Mouse (Mus musculus): ENCODE measurements around the gene Atp11c. TPM values are rescaled to one million over a fixed set of nuclear protein-coding genes. Genes with fewer than 3 reads are reported as not detected.

The Atp11c gene
- polyA plus RNA-seq, 1 experiment from 2014 or later: 11.2 TPM

DNA sequence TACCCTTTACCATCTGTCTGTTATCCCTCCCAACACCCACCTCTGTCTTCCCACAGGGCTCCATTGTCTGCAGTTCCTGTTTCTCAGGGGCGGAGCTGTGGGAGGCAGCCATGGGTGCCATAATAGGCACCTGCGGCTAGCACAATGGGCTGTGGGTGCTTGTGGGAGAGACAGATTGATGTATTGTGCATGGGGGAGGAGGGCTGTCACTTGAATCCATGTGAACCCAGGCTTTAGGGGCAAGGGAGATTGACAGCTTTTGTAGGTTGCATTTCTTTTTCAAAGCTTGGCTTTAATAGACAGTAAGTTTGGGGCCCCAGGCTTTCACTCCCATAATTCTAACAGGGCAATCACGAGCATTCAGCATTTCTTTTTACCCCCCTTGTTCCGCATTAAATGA is 48.4 kb downstream of the Atp11c start:
- Histone ChIP-seq H3K27me3 (ENCODE audit: control insufficient read depth, insufficient read depth, low read length) (no peaks in the 10 kb centered on the region), H3K36me3 (ENCODE audit: control insufficient read depth, insufficient read depth, low read length) (no peaks in the 10 kb centered on the region), H3K9me3 (ENCODE audit: control insufficient read depth, low read depth, low read length) (no peaks in the 10 kb centered on the region), H3K9ac (replicated peaks; ENCODE audit: low read depth, low read length) (no peak overlapping the region), H3K4me3 (ENCODE audit: low read depth, low read length) (no peak overlapping the region), H3K4me1 (ENCODE audit: control insufficient read depth, insufficient read depth, low read length) (no peaks in the 10 kb centered on the region), H3K27ac (ENCODE audit: low read length) (no peak overlapping the region), H3K4me2 (replicated peaks; ENCODE audit: low read depth, low read length) (no peak overlapping the region)
- WGBS: 47% methylated on average over 4 of the region's 4 CpGs
- no peak for ATAC-seq (ENCODE audit: insufficient number of reproducible peaks, insufficient read depth, low FRiP score, low read depth)

DNA sequence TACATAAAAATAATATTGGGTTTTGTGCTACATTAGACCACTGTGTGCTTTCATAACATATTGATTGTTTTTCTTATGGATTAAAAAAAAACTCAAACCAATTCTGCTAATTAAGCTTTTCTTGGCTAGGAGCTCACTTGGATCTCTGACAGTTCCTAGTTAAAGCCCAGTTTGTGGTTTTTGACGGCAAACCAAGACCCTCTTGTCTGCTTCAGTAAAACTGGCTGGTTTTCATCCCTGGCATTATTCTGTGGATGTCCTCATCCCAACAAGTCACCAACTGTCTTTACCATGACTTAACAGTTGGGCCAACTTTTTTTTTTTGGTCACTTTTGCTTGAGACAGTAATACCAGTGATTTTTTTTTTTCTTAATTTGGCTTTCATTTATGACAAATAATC is 49.6 kb downstream of the Atp11c start:
- 77% methylated on average over 1 of the region's 1 CpGs for WGBS
- H3K27ac ChIP-seq (ENCODE audit: low read length): no peak overlapping the region
- no peak overlapping the region for H3K4me3 ChIP-seq (ENCODE audit: low read depth, low read length)
- H3K36me3 ChIP-seq (ENCODE audit: control insufficient read depth, insufficient read depth, low read length): no peaks in the 10 kb centered on the region
- no peaks in the 10 kb centered on the region for H3K27me3 ChIP-seq (ENCODE audit: control insufficient read depth, insufficient read depth, low read length)
- H3K4me2 ChIP-seq (replicated peaks; ENCODE audit: low read depth, low read length): no peak overlapping the region
- H3K9ac ChIP-seq (replicated peaks; ENCODE audit: low read depth, low read length): no peak overlapping the region
- no peaks in the 10 kb centered on the region for H3K4me1 ChIP-seq (ENCODE audit: control insufficient read depth, insufficient read depth, low read length)
- no peaks in the 10 kb centered on the region for H3K9me3 ChIP-seq (ENCODE audit: control insufficient read depth, low read depth, low read length)
- ATAC-seq (ENCODE audit: insufficient number of reproducible peaks, insufficient read depth, low FRiP score, low read depth): no peak

DNA sequence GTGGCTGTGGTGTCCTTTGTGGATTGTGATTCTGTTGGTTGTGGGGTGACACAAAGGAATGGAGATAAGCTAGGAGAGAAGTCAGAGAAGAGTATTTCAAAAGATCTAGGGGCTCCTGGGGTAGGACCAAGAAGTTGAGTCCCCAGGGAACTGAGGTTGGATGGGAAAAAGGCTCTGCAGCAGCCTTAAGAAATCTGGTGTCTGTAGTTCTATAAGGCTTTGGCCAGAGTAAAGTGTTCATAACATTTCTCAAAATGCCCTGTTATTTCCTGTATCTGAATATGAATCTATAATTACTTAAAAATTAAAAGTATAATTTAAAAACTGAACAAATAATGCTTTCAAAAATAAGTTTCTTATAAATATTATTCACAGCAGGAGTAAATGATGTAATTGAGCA is 53.3 kb downstream of the Atp11c start, which contains the start of gene Gm7073:
TSS of gene Gm7073 (minus strand) at position 101 of the 400 bp plus-strand sequence.
- no peak for ATAC-seq (ENCODE audit: insufficient number of reproducible peaks, insufficient read depth, low FRiP score, low read depth)
- Histone ChIP-seq H3K4me2 (replicated peaks; ENCODE audit: low read depth, low read length) (no peak within 1 kb of the TSS), H3K9me3 (ENCODE audit: control insufficient read depth, low read depth, low read length) (no peaks in the 10 kb centered on the region), H3K4me3 (ENCODE audit: low read depth, low read length) (no peak within 1 kb of the TSS), H3K4me1 (ENCODE audit: control insufficient read depth, insufficient read depth, low read length) (no peaks in the 10 kb centered on the region), H3K9ac (replicated peaks; ENCODE audit: low read depth, low read length) (no peak within 1 kb of the TSS), H3K27ac (ENCODE audit: low read length) (no peak within 1 kb of the TSS), H3K36me3 (ENCODE audit: control insufficient read depth, insufficient read depth, low read length) (no peaks in the 10 kb centered on the region), H3K27me3 (ENCODE audit: control insufficient read depth, insufficient read depth, low read length) (no peaks in the 10 kb centered on the region)

DNA sequence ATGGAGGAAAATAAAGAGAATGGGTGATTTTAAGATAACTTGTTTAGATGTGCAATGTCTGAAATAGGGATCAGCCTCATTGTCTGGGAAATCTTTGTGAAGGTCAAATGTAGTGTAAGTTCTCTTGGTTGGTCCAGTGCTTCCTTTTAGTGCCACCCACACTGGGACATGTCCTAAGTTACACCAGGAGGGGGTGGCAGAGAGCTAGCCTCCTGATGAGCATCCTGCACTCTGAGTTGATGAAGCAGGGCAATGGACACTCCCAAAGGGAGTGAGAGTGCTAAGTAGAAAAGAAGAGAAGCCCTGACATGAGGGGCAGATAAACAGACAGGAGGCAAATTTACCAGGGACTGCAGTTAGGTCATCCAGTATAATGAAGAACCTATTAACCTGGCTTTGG is 88.5 kb downstream of the Atp11c start:
- no peak overlapping the region for H3K4me3 ChIP-seq (ENCODE audit: low read depth, low read length)
- no peak overlapping the region for H3K4me2 ChIP-seq (replicated peaks; ENCODE audit: low read depth, low read length)
- ATAC-seq (ENCODE audit: insufficient number of reproducible peaks, insufficient read depth, low FRiP score, low read depth): no peak
- no peak overlapping the region for H3K27ac ChIP-seq (ENCODE audit: low read length)
- no peaks in the 10 kb centered on the region for H3K9me3 ChIP-seq (ENCODE audit: control insufficient read depth, low read depth, low read length)
- H3K36me3 ChIP-seq (ENCODE audit: control insufficient read depth, insufficient read depth, low read length): no peaks in the 10 kb centered on the region
- no peak overlapping the region for H3K9ac ChIP-seq (replicated peaks; ENCODE audit: low read depth, low read length)
- no peaks in the 10 kb centered on the region for H3K4me1 ChIP-seq (ENCODE audit: control insufficient read depth, insufficient read depth, low read length)
- no peaks in the 10 kb centered on the region for H3K27me3 ChIP-seq (ENCODE audit: control insufficient read depth, insufficient read depth, low read length)

DNA sequence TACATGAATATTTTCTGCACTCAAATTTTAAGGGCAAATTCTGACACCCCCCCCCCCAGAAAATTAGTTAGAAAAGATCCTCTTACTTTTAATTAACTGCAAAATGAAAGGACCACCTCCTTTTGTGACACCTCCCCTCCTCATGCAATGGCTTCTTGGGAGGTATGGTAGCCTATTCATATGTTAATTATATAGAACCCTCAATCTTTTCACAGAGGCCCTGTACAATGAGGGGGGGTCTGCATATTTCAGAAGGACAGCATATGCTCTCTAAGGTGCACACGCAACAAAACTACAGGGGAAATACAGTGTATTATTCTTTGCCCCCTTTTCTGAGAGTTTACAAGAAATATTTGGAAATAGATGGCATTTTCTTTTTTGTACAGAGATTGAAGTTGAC is 94.7 kb downstream of the Atp11c start:
- Histone ChIP-seq H3K27ac (ENCODE audit: low read length) (no peak overlapping the region), H3K4me3 (ENCODE audit: low read depth, low read length) (no peak overlapping the region), H3K9me3 (ENCODE audit: control insufficient read depth, low read depth, low read length) (no peaks in the 10 kb centered on the region), H3K27me3 (ENCODE audit: control insufficient read depth, insufficient read depth, low read length) (no peaks in the 10 kb centered on the region), H3K9ac (replicated peaks; ENCODE audit: low read depth, low read length) (no peak overlapping the region), H3K4me2 (replicated peaks; ENCODE audit: low read depth, low read length) (no peak overlapping the region), H3K36me3 (ENCODE audit: control insufficient read depth, insufficient read depth, low read length) (no peaks in the 10 kb centered on the region), H3K4me1 (ENCODE audit: control insufficient read depth, insufficient read depth, low read length) (no peaks in the 10 kb centered on the region)
- 81% methylated on average over 1 of the region's 1 CpGs for WGBS
- no peak for ATAC-seq (ENCODE audit: insufficient number of reproducible peaks, insufficient read depth, low FRiP score, low read depth)

DNA sequence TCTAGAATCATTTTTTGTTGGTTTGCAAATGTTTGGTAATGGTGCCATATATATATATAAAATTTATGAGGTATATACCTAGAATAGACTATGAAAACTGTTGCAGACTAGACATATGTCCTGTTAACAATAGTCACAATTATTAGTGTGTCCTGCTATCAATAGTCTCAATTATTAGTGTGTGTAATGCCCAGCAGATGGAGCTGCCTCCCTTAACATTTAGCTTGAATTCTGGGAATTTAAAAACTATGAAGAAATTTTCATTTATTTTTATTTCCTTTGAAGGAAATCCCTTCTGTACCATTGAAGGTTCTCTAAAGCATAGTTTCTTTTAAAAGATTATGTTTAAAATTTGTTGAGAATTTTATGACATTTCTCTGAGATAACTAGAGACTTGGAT is 97.2 kb downstream of the Atp11c start:
- no peak overlapping the region for H3K4me3 ChIP-seq (ENCODE audit: low read depth, low read length)
- H3K9ac ChIP-seq (replicated peaks; ENCODE audit: low read depth, low read length): no peak overlapping the region
- ATAC-seq (ENCODE audit: insufficient number of reproducible peaks, insufficient read depth, low FRiP score, low read depth): no peak
- no peak overlapping the region for H3K27ac ChIP-seq (ENCODE audit: low read length)
- no peaks in the 10 kb centered on the region for H3K36me3 ChIP-seq (ENCODE audit: control insufficient read depth, insufficient read depth, low read length)
- no peaks in the 10 kb centered on the region for H3K9me3 ChIP-seq (ENCODE audit: control insufficient read depth, low read depth, low read length)
- H3K27me3 ChIP-seq (ENCODE audit: control insufficient read depth, insufficient read depth, low read length): no peaks in the 10 kb centered on the region
- no peak overlapping the region for H3K4me2 ChIP-seq (replicated peaks; ENCODE audit: low read depth, low read length)
- no peaks in the 10 kb centered on the region for H3K4me1 ChIP-seq (ENCODE audit: control insufficient read depth, insufficient read depth, low read length)

DNA sequence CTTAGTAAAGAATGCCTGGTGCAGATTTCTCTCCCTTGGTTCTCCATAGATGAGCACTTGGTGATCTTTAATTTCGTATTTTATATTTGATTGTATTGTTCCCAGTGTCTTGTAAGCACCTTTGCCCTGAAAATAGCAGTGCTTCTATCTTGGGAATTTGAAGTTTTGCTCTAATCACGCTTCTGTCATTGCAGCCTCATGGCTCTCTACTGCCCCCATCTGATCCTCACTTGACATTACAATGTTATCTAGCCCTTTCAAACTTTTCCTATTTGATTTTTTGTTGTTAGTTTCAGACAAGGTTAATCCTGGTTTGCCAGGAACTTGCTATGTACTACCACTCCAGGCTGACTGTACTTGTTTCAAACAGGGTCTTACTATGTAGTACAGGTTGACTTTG is 128.7 kb downstream of the Atp11c start:
- Histone ChIP-seq H3K9me3 (ENCODE audit: control insufficient read depth, low read depth, low read length) (no peaks in the 10 kb centered on the region), H3K27ac (ENCODE audit: low read length) (no peak overlapping the region), H3K27me3 (ENCODE audit: control insufficient read depth, insufficient read depth, low read length) (no peaks in the 10 kb centered on the region), H3K9ac (replicated peaks; ENCODE audit: low read depth, low read length) (no peak overlapping the region), H3K4me3 (ENCODE audit: low read depth, low read length) (no peak overlapping the region), H3K36me3 (ENCODE audit: control insufficient read depth, insufficient read depth, low read length) (no peaks in the 10 kb centered on the region), H3K4me2 (replicated peaks; ENCODE audit: low read depth, low read length) (no peak overlapping the region), H3K4me1 (ENCODE audit: control insufficient read depth, insufficient read depth, low read length) (no peaks in the 10 kb centered on the region)
- WGBS: 22% methylated on average over 2 of the region's 2 CpGs
- no peak for ATAC-seq (ENCODE audit: insufficient number of reproducible peaks, insufficient read depth, low FRiP score, low read depth)

DNA sequence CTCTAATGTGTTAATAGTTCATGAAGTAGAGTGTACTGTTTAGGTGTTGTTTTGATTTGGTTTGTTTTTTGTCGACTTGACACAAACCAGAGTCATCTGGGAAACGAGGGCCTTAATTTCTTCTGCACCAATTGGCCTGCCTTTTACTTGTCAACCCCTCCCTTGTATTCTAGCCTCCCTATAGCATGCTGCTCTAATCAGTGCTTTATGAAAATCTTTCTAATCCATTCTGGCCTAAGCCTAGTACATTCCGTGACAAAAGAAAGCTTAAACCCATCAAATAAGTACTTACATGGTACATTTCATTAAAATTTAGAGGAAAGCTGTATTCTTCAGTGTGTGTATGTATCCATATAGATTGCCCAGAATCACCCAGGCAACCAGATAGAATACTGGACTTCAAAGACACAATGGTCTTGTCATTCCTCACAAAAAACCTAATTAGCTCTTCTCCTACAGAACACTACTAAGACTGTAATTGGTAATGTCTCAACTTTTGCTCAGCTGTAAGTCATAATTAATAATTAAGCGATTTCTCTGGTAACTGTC is 177.9 kb downstream of the Atp11c start:
- H3K4me2 ChIP-seq (replicated peaks; ENCODE audit: low read depth, low read length): no peak overlapping the region
- H3K4me1 ChIP-seq (ENCODE audit: control insufficient read depth, insufficient read depth, low read length): no peaks in the 10 kb centered on the region
- H3K4me3 ChIP-seq (ENCODE audit: low read depth, low read length): no peak overlapping the region
- H3K9ac ChIP-seq (replicated peaks; ENCODE audit: low read depth, low read length): no peak overlapping the region
- ATAC-seq (ENCODE audit: insufficient number of reproducible peaks, insufficient read depth, low FRiP score, low read depth): no peak
- H3K9me3 ChIP-seq (ENCODE audit: control insufficient read depth, low read depth, low read length): no peaks in the 10 kb centered on the region
- WGBS: 60% methylated on average over 4 of the region's 4 CpGs
- H3K27me3 ChIP-seq (ENCODE audit: control insufficient read depth, insufficient read depth, low read length): no peaks in the 10 kb centered on the region
- no peak overlapping the region for H3K27ac ChIP-seq (ENCODE audit: low read length)
- H3K36me3 ChIP-seq (ENCODE audit: control insufficient read depth, insufficient read depth, low read length): no peaks in the 10 kb centered on the region

DNA sequence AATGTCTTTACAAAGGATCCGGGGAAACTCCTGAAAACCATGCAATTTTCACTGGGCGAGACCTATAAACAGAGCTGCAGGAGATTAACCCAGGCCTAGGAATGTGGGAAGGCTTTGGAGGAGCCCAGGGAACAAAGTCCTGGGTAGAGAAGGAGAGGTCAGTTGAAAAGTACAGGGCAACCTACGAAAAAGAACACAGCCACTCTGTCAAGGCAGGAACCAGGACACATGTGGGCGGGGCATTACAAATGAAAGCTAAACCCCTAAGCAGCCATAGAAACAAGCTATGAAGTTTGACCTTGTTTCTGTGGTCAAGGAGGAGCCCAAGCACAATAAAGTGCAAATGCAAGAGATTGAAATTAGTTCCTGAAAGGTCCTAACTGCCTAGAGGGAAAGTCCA is 186.8 kb downstream of the Atp11c start:
- Histone ChIP-seq H3K4me1 (ENCODE audit: control insufficient read depth, insufficient read depth, low read length) (no peaks in the 10 kb centered on the region), H3K4me2 (replicated peaks; ENCODE audit: low read depth, low read length) (no peak overlapping the region), H3K9me3 (ENCODE audit: control insufficient read depth, low read depth, low read length) (no peaks in the 10 kb centered on the region), H3K27me3 (ENCODE audit: control insufficient read depth, insufficient read depth, low read length) (no peaks in the 10 kb centered on the region), H3K4me3 (ENCODE audit: low read depth, low read length) (no peak overlapping the region), H3K36me3 (ENCODE audit: control insufficient read depth, insufficient read depth, low read length) (no peaks in the 10 kb centered on the region), H3K9ac (replicated peaks; ENCODE audit: low read depth, low read length) (no peak overlapping the region), H3K27ac (ENCODE audit: low read length) (no peak overlapping the region)
- 70% methylated on average over 4 of the region's 4 CpGs for WGBS
- no peak for ATAC-seq (ENCODE audit: insufficient number of reproducible peaks, insufficient read depth, low FRiP score, low read depth)
